Mouse (Mus musculus) cerebellum, adult 2 months (tissue): ENCODE results near the gene Mapk1.

Experiments
- CTCF ChIP-seq: fragments of 200-500 bp; IDR thresholded peaks from 2 replicates; pipeline ENCODE4 v1.5.1; 2011; ENCODE audit warnings: low read depth, mild to moderate bottlenecking, control low read depth, low read length, moderate library complexity, borderline replicate concordance; ENCODE audit not compliant: insufficient read depth
- POLR2A ChIP-seq: fragments of 200-500 bp; IDR thresholded peaks from 2 replicates; pipeline ENCODE4 v1.6.1; 2011; ENCODE audit warnings: low read length, control low read depth, borderline replicate concordance; ENCODE audit not compliant: insufficient read depth

- TF ChIP-seq CTCF (no peak), POLR2A (no peak)
These were observed 26.9 kb downstream of the Mapk1 start for GRCm38 (mm10) chr16:17010036-17010435.
